Mouse (Mus musculus): Measurements from ENCODE around the gene Aldh1a1.
"Not testable (repeated sequence)": the region's sequence is repeated elsewhere in the genome, so short reads cannot be mapped to it uniquely, and the experiment has no call there.

GRCm38 (mm10) chr19:20529156-20529555 is 36.6 kb downstream of the Aldh1a1 start:
- TF ChIP-seq RCOR1 (conservative IDR thresholded peaks at IDR 0.05; ENCODE audit: low read depth, low read length); POLR2A (IDR thresholded peaks at IDR 0.05; ENCODE audit: low read depth, low read length); CTCF (conservative IDR thresholded peaks at IDR 0.05 in 1 of 2, IDR thresholded peaks at IDR 0.05 in 1 of 2; ENCODE audit: low read depth in 2 of 2, low read length in 2 of 2); IRF4 (IDR thresholded peaks at IDR 0.05; ENCODE audit: low read depth, low read length); MAFK (IDR thresholded peaks at IDR 0.05; ENCODE audit: insufficient replicate concordance, low read length); KAT2A (IDR thresholded peaks at IDR 0.05; ENCODE audit: insufficient replicate concordance, low read length); ZKSCAN1 (IDR thresholded peaks at IDR 0.05; ENCODE audit: borderline replicate concordance, low read depth, low read length); EP300 (IDR thresholded peaks at IDR 0.05; ENCODE audit: low read length); SIN3A (IDR thresholded peaks at IDR 0.05; ENCODE audit: low read length); TCF12 (IDR thresholded peaks at IDR 0.05; ENCODE audit: low read depth, low read length); HCFC1 (IDR thresholded peaks at IDR 0.05; ENCODE audit: low read depth, low read length); BHLHE40 (IDR thresholded peaks at IDR 0.05; ENCODE audit: low read depth, low read length): not testable (repeated sequence)

Data from CH12.LX (cell line).